In the genomic region with DNA sequence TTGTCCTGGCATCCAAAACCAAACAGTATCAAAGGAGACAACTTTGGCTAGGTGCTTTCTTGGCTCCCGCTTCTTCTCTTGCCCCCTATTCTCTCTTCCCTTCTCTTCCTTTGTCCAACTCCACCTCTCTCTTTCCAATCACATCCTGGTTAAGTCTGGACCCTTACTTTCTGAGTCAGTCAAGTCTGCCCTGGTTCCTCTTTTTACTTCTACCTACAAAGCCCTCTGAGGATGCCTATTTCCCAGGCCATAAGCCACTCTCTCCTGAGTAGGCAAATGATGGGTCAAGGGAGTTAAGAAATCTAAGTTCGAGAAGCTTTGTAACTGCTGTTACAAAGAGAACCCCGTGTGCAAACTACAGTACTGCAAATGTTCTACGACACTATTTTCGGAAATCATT, we compare ENCODE assay signal across 8 mouse cellular contexts. TPM values are rescaled to one million over a fixed set of nuclear protein-coding genes. Genes with fewer than 3 reads are reported as not detected.
DNase-seq lines count a peak whose midpoint lies in the region; ATAC-seq and TF ChIP-seq lines count a peak whose summit lies in the region.

No protein-coding gene starts in this region.

- H3K4me1 ChIP-seq in embryonic facial prominence, embryonic 12.5 days = peaks cover 14% of the 10 kb centered on the region
- H3K4me1 ChIP-seq in intestine, embryonic 16.5 days (ENCODE audit: control insufficient read depth, insufficient read depth, low read length) = peaks cover 11% of the 10 kb centered on the region
- H3K4me1 ChIP-seq in neural tube, embryonic 13.5 days (replicated peaks) = peaks cover 20% of the 10 kb centered on the region

- peak overlapping the region; percentile 77 for H3K4me3 ChIP-seq in left cerebral cortex, adult 2 months
- H3K4me3 ChIP-seq in embryonic facial prominence, embryonic 12.5 days = peak overlapping the region; percentile 60
- H3K4me3 ChIP-seq in intestine, embryonic 16.5 days (ENCODE audit: low read length) = peak overlapping the region; percentile 61
- peak overlapping the region; percentile 56 for H3K4me3 ChIP-seq in neural tube, embryonic 13.5 days

- peak overlapping the region; percentile 52 for H3K4me2 ChIP-seq in embryonic facial prominence, embryonic 12.5 days (replicated peaks)
- H3K4me2 ChIP-seq in intestine, embryonic 16.5 days (ENCODE audit: low read depth, low read length) = peak overlapping the region; percentile 49
- peak overlapping the region; percentile 63 for H3K4me2 ChIP-seq in neural tube, embryonic 13.5 days

- intact Hi-C loops in left cerebral cortex, adult 2 months (cut with DNase I) = no loop called here
- intact Hi-C loops in left cerebral cortex, postnatal 25 days (cut with DNase I) = no loop called here

- H3K36me3 ChIP-seq in embryonic facial prominence, embryonic 12.5 days = peaks cover 8% of the 10 kb centered on the region; the same call in 1 of the 2 replicates
- no peaks in the 10 kb centered on the region; the same call in 1 of the 2 replicates for H3K36me3 ChIP-seq in intestine, embryonic 16.5 days (ENCODE audit: control insufficient read depth, insufficient read depth, low read length)
- H3K36me3 ChIP-seq in neural tube, embryonic 13.5 days = peaks cover 30% of the 10 kb centered on the region

- 27% methylated on average over 5 of the region's 5 CpGs for WGBS in embryonic facial prominence, embryonic 12.5 days
- 29% methylated on average over 5 of the region's 5 CpGs for WGBS in intestine, embryonic 16.5 days
- 32% methylated on average over 5 of the region's 5 CpGs for WGBS in neural tube, embryonic 13.5 days

- no peak for TF ChIP-seq CTCF in left cerebral cortex, adult 2 months (IDR thresholded peaks at IDR 0.05)

- no peak overlapping the region for H3K27ac ChIP-seq in left cerebral cortex, adult 2 months
- H3K27ac ChIP-seq in embryonic facial prominence, embryonic 12.5 days = no peak overlapping the region
- no peak overlapping the region for H3K27ac ChIP-seq in intestine, embryonic 16.5 days (ENCODE audit: low read length)
- no peak overlapping the region for H3K27ac ChIP-seq in neural tube, embryonic 13.5 days (replicated peaks)

- no peak for ATAC-seq in embryonic facial prominence, embryonic 12.5 days (ENCODE audit: insufficient number of reproducible peaks, insufficient read depth, low FRiP score, low TSS enrichment)
- peak; percentile 38; the same call in 1 of the 2 replicates for ATAC-seq in intestine, embryonic 16.5 days
- no peak for ATAC-seq in neural tube, embryonic 13.5 days (ENCODE audit: low read depth)
- no peak for ATAC-seq in inflammation-experienced regulatory T-cells, adult 6 months
- no peak; the same call in 1 of the 2 replicates for ATAC-seq in frontal cortex, adult (ENCODE audit: low TSS enrichment)

- peaks cover 3% of the 10 kb centered on the region; the same call in 1 of the 2 replicates for H3K9me3 ChIP-seq in embryonic facial prominence, embryonic 12.5 days
- H3K9me3 ChIP-seq in intestine, embryonic 16.5 days (ENCODE audit: control insufficient read depth, low read length) = peaks cover 9% of the 10 kb centered on the region; the same call in 1 of the 2 replicates
- 0 out of 2 replicates have a peak, but pooled peaks cover 8% of the 10 kb centered on the region for H3K9me3 ChIP-seq in neural tube, embryonic 13.5 days

- H3K9ac ChIP-seq in embryonic facial prominence, embryonic 12.5 days = peak overlapping the region; percentile 50; the same call in 1 of the 2 replicates
- H3K9ac ChIP-seq in intestine, embryonic 16.5 days (ENCODE audit: low read depth, low read length) = peak overlapping the region; percentile 73; the same call in 1 of the 2 replicates
- H3K9ac ChIP-seq in neural tube, embryonic 13.5 days = peak overlapping the region; percentile 70

- no peaks in the 10 kb centered on the region for H3K27me3 ChIP-seq in embryonic facial prominence, embryonic 12.5 days
- no peaks in the 10 kb centered on the region for H3K27me3 ChIP-seq in intestine, embryonic 16.5 days (replicated peaks; ENCODE audit: control insufficient read depth, insufficient read depth, low read length)
- no peaks in the 10 kb centered on the region for H3K27me3 ChIP-seq in neural tube, embryonic 13.5 days

- no peak for DNase-seq in left cerebral cortex, adult 2 months (ENCODE audit: extremely low spot score in 1 of 2, low spot score in 2 of 2)
- DNase-seq in left cerebral cortex, postnatal 25 days (ENCODE audit: low spot score in 2 of 2) = no peak
- no peak for DNase-seq in right cerebral cortex, adult 18-20 months

RNA-seq across cellular contexts. Expression of gene Zfp944, which starts 0.6 kb away (rescaled TPM):
- 1 to 10 TPM; 9.0 to 9.1 TPM for total RNA-seq in left cerebral cortex, adult 2 months (2021)
- total RNA-seq in left cerebral cortex, postnatal 25 days (2021) = 10 to 100 TPM in 1 of 2 experiments, 1 to 10 TPM in 1; 9.2 to 11.4 TPM
- 16.3 and 17.1 TPM in 2 replicates for polyA plus RNA-seq in embryonic facial prominence, embryonic 12.5 days (2016; fragmentation: Nextera tagmentation; extraction: Ambion mirVana)
- 11.0 and 11.1 TPM in 2 replicates for polyA plus RNA-seq in intestine, embryonic 16.5 days (2015; fragmentation: Nextera tagmentation; extraction: Ambion mirVana)
- polyA plus RNA-seq in neural tube, embryonic 13.5 days (2015; fragmentation: Nextera tagmentation; extraction: Ambion mirVana) = 14.2 TPM in 2 replicates
- 10 to 100 TPM; 11.6 to 17.0 (median 13.5) TPM for polyA plus RNA-seq in inflammation-experienced regulatory T-cells, adult 6 months (2017; shearing (Covaris generic))

RNA-seq across cellular contexts. Expression of gene Zfp758, which starts 0.7 kb away (rescaled TPM):
- total RNA-seq in left cerebral cortex, adult 2 months (2021) = 10 to 100 TPM; 10.3 to 10.7 TPM
- total RNA-seq in left cerebral cortex, postnatal 25 days (2021) = 10 to 100 TPM; 10.2 to 10.5 TPM
- 9.7 and 10.5 TPM in 2 replicates for polyA plus RNA-seq in embryonic facial prominence, embryonic 12.5 days (2016; fragmentation: Nextera tagmentation; extraction: Ambion mirVana)
- 7.5 and 7.8 TPM in 2 replicates for polyA plus RNA-seq in intestine, embryonic 16.5 days (2015; fragmentation: Nextera tagmentation; extraction: Ambion mirVana)
- polyA plus RNA-seq in neural tube, embryonic 13.5 days (2015; fragmentation: Nextera tagmentation; extraction: Ambion mirVana) = 8.3 and 8.4 TPM in 2 replicates
- polyA plus RNA-seq in inflammation-experienced regulatory T-cells, adult 6 months (2017; shearing (Covaris generic)) = 10 to 100 TPM; 11.7 to 15.7 (median 14.2) TPM

RNA-seq across cellular contexts. Expression of gene CT030661.1, which starts 45.9 kb away (rescaled TPM):
- 10 to 100 TPM in 1 of 2 experiments, 1 to 10 TPM in 1; 10.0 to 12.1 TPM for total RNA-seq in left cerebral cortex, adult 2 months (2021)
- 10 to 100 TPM; 12.2 to 12.4 TPM for total RNA-seq in left cerebral cortex, postnatal 25 days (2021)
- polyA plus RNA-seq in embryonic facial prominence, embryonic 12.5 days (2016; fragmentation: Nextera tagmentation; extraction: Ambion mirVana) = 11.4 and 12.2 TPM in 2 replicates
- polyA plus RNA-seq in intestine, embryonic 16.5 days (2015; fragmentation: Nextera tagmentation; extraction: Ambion mirVana) = 9.2 and 9.6 TPM in 2 replicates
- 10.9 and 11.8 TPM in 2 replicates for polyA plus RNA-seq in neural tube, embryonic 13.5 days (2015; fragmentation: Nextera tagmentation; extraction: Ambion mirVana)
- polyA plus RNA-seq in inflammation-experienced regulatory T-cells, adult 6 months (2017; shearing (Covaris generic)) = 10 to 100 TPM; 17.2 to 20.0 (median 18.7) TPM
